Mouse (Mus musculus): ENCODE data around the gene Bmx. TPM values are rescaled to one million over a fixed set of nuclear protein-coding genes. Genes with fewer than 3 reads are reported as not detected.
A peak's percentile ranks its signal among the peaks of the same experiment; 100 is the strongest.

The Bmx gene
- total and polyA plus RNA-seq, 3 experiments: not detected

DNA sequence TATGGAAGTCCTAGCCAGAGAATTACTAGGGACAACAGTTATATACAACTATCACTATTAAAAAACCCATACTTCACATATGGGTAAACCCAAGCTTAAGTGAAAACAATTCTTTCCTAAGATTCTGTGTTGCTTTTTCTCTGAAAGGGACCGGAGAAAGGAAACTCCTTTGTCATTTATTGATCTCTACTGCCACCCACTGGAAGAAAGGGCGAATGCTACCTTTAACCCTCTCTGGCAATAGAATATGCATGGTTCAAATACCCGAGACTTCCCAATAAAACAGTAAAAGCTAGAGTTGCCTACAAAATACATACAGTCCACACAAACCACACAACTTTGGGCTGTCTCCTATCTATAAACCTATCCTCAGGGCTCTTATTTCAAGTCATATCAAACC lies 78.2 kb downstream of the Bmx start:
- no peaks in the 10 kb centered on the region for H3K9me3 ChIP-seq (replicated peaks; ENCODE audit: insufficient read depth, low read length)
- DNase-seq (ENCODE audit: low read depth, low spot score): peak; percentile 74
- 0 out of 4 replicates have a peak overlapping the region, but pooled peaks of 1 of the 2 experiments have one; percentile 18 for H3K4me3 ChIP-seq (ENCODE audit: control insufficient read depth in 1 of 2, insufficient read depth in 1 of 2, low read depth in 2 of 2, low read length in 2 of 2)
- H3K4me1 ChIP-seq (ENCODE audit: control insufficient read depth in 1 of 2, insufficient read depth in 2 of 2, low read length in 2 of 2): no peaks in the 10 kb centered on the region
- no peaks in the 10 kb centered on the region for H3K79me2 ChIP-seq (ENCODE audit: control insufficient read depth, insufficient read depth, low read length, poor library complexity)
- no peak overlapping the region for H3K27ac ChIP-seq (ENCODE audit: control insufficient read depth, low read depth, low read length)
- peaks cover 0 to 3% of the 10 kb centered on the region in 2 experiments; a peak in 1 of 4 replicates for H3K36me3 ChIP-seq (ENCODE audit: control insufficient read depth in 1 of 2, insufficient read depth in 2 of 2, low read length in 2 of 2)
- TF ChIP-seq HCFC1 (IDR thresholded peaks at IDR 0.05; ENCODE audit: low read depth, low read length) (0 out of 2 replicates have a peak, but pooled peaks have one; percentile 11), E2F4 (IDR thresholded peaks at IDR 0.05; ENCODE audit: borderline replicate concordance, low read depth, low read length) (no peak), USF1 (IDR thresholded peaks at IDR 0.05; ENCODE audit: low read depth, low read length) (no peak), MAFK (IDR thresholded peaks at IDR 0.05; ENCODE audit: borderline replicate concordance, low read depth, low read length) (no peak), JUND (IDR thresholded peaks at IDR 0.05; ENCODE audit: low read depth, low read length) (no peak), UBTF (IDR thresholded peaks at IDR 0.05; ENCODE audit: borderline replicate concordance, insufficient read depth, low read depth, low read length) (no peak), KAT2A (conservative IDR thresholded peaks at IDR 0.05; ENCODE audit: low read depth, low read length) (no peak), BHLHE40 (IDR thresholded peaks at IDR 0.05; ENCODE audit: borderline replicate concordance, low read depth, low read length) (0 out of 2 replicates have a peak, but pooled peaks have one; percentile 36), CTCF (IDR thresholded peaks at IDR 0.05 in 2 of 3, conservative IDR thresholded peaks at IDR 0.05 in 1 of 3; ENCODE audit: control insufficient read depth in 1 of 3, insufficient read depth in 1 of 3, low read depth in 2 of 3, low read length in 3 of 3, poor library complexity in 1 of 3, severe bottlenecking in 1 of 3) (peak; percentile 42 to 95 (median 68)), NELFE (IDR thresholded peaks at IDR 0.05; ENCODE audit: low read depth, low read length) (no peak), ZNF384 (IDR thresholded peaks at IDR 0.05; ENCODE audit: low read depth, low read length) (peak; percentile 38; the same call in 1 of the 2 replicates), ZKSCAN1 (IDR thresholded peaks at IDR 0.05; ENCODE audit: low read depth, low read length) (no peak), MYB (IDR thresholded peaks at IDR 0.05; ENCODE audit: low read depth, low read length) (no peak), ETS1 (IDR thresholded peaks at IDR 0.05; ENCODE audit: low read depth, low read length) (peak; percentile 10; the same call in 1 of the 2 replicates), ZC3H11A (IDR thresholded peaks at IDR 0.05; ENCODE audit: low read depth, low read length) (peak; percentile 97), GATA1 (IDR thresholded peaks at IDR 0.05; ENCODE audit: low read depth, low read length) (no peak), POLR2AphosphoS2 (IDR thresholded peaks at IDR 0.05; ENCODE audit: low read length) (no peak), TAL1 (IDR thresholded peaks at IDR 0.05; ENCODE audit: low read length) (no peak), MEF2A (IDR thresholded peaks at IDR 0.05; ENCODE audit: extremely low read depth, insufficient replicate concordance, low read depth, low read length, poor library complexity, severe bottlenecking) (no peak), TBP (IDR thresholded peaks at IDR 0.05; ENCODE audit: low read depth, low read length) (no peak), POLR2A (IDR thresholded peaks at IDR 0.05; ENCODE audit: control insufficient read depth in 1 of 2, insufficient read depth in 1 of 2, low read depth in 1 of 2, low read length in 2 of 2, poor library complexity in 1 of 2) (no peak), NRF1 (IDR thresholded peaks at IDR 0.05; ENCODE audit: insufficient read depth, low read depth, low read length, poor library complexity, severe bottlenecking) (no peak), USF2 (IDR thresholded peaks at IDR 0.05; ENCODE audit: borderline replicate concordance in 1 of 2, insufficient read depth in 1 of 2, low read depth in 1 of 2, low read length in 2 of 2) (no peak), SMC3 (IDR thresholded peaks at IDR 0.05; ENCODE audit: low read depth, low read length) (peak; percentile 98), MAZ (IDR thresholded peaks at IDR 0.05; ENCODE audit: low read depth, low read length) (no peak), MXI1 (IDR thresholded peaks at IDR 0.05; ENCODE audit: low read depth, low read length) (no peak), POLR2AphosphoS5 (IDR thresholded peaks at IDR 0.05; ENCODE audit: borderline replicate concordance, low read depth, low read length) (no peak), CHD2 (IDR thresholded peaks at IDR 0.05; ENCODE audit: low read length) (no peak), SIN3A (IDR thresholded peaks at IDR 0.05; ENCODE audit: low read length) (peak; percentile 52; the same call in 1 of the 2 replicates), TCF12 (IDR thresholded peaks at IDR 0.05; ENCODE audit: low read depth, low read length) (no peak), GABPA (IDR thresholded peaks at IDR 0.05; ENCODE audit: low read depth, low read length) (no peak), MAX (IDR thresholded peaks at IDR 0.05; ENCODE audit: low read length) (no peak)
- peaks cover 0 to 1% of the 10 kb centered on the region in 2 experiments; a peak in 2 of 4 replicates for H3K27me3 ChIP-seq (ENCODE audit: control insufficient read depth in 1 of 2, insufficient read depth in 2 of 2, low read length in 2 of 2)
- H3K9ac ChIP-seq (ENCODE audit: control insufficient read depth, low read depth, low read length, poor library complexity, severe bottlenecking): no peak overlapping the region
